Mouse (Mus musculus): ENCODE data around the gene Cyp26b1.

Cyp26b1 gene

DNA sequence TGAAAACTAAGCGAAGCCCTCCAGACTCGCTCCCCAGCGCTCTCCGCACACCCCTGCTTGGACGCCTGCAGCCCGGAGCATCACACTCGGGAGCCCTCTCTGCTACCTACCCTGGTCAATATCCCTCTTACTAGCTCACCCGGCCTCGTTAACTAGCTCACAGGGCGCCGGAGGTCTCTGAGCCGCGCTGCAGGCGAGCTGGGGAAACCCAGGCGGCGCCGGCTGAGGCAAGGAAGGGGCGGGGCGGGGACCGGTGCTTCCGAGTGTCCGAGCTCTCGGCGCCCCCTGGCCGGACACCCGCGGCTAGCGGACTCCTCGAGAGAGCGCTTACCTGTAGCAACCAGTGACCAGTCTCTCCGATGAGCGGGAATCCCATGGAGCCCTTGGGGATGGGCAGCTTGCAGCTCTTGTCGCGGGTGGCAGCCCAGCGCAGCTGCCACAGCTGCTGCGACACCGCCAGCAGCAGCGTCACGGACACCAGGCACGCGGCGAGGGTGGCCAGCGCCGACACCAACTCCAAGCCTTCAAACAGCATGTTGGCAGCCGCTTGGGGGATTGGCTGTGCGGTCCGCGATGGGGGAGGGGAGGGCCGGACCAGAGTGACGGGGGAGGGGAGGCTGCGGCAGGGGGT lies 6.1 kb downstream of the Cyp26b1 start:
- peak; percentile 59 for DNase-seq (ENCODE audit: low read depth, low spot score)

DNA sequence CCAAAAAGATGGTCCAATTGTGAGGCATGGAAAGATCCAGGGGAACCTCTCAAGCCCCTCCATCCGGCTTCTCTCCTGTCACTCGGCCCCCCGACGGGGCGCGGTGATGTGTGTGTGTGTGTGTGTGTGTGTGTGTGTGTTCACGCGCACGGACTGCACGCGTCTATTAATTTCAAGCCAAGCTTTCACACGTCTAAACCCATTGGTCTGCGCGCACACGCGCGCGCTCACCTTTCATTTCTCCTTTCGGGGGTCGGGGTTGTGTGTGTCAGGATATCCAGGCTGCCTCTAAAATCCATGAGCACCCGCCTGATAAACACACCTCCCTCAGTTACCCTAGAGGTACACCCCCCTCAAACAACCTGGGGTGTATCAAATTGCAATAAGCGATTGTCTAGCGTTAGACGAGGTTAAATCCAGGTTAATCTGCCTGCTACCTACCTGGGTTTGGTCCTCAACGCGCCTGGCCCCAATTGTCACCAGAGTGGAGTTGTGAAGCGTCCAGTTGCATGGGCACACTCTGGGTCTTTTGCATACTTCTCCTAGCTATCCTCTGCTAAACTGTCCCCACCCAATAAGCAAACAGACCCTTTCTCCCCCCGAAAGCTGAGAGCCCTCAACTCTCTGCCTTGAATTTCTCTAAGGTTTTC lies 7.0 kb downstream of the Cyp26b1 start:
- no peak for DNase-seq (ENCODE audit: low read depth, low spot score)

DNA sequence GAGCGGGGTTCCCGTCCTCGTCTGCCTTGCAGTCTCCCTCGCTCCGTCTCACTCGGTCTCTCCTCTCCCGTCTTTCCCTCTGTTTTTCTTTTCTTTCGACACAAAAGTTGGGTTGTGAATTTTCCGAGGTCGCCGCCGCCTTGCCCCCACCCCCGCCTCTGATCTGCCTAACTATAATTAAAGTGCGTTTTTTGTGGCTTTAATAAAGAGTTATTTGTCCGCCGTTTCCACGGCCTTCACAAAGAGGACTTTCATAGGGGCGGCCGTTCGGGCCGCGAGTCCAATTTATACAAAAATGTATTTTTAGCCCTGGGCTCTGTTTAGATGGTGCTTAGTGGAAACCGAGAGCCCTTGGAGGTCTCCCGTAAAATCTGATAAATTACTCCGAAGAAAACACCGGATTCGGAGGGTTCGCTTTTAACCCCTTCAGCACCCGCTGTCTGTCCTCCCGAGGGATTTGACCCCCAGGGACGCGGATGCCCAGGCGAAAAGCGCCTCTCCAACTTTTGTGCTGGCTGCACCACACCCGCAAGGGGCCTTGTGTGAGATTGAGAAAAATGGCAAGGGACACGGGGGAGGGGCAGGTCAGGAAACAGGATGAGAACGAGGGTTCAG lies 7.9 kb downstream of the Cyp26b1 start:
- no peak for DNase-seq (ENCODE audit: low read depth, low spot score)

DNA sequence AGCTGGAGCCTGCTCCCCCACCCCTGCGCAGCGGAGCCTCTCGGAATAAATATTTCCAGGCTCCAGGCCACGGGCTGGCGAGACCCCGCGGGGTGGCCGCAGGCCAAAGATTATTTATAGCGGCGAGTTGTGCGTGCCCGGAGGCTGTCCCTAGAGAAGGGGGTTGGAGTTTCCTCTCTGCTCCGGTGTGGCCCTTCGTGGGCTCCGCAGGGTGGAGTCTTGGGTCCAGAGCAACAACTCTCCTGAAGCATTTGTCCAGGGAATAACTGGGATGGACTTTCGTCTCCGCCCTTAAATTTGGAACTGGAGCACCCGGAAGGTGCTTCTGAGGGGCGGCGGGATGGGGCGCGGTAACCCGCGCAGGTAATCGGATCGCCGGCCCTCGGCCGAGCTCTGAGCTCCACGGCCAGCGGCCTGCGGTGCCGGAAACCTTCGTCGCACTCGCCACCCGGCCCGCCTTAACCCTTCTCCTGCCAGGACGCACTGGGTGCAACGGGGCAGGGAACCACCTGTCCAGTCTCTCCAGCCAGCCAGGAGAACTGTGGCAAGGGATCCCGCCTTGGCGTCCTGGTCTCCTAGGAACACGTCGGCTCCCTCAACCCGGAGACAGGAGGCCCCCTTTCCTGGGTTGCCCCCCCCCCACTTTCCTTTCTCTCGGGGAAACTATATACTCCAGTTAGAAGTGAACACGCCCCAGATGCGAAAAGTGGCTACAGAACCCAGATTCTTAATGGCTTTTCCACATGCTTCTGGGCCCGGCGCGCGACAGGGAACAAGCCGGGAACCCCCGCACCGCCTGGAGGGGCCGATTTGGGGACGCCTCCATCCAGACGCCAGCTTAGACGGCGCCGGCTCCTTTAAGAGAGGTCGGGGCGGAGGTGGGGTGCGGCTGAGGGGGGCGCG lies 8.7 kb downstream of the Cyp26b1 start:
- DNase-seq (ENCODE audit: low read depth, low spot score) = no peak

DNA sequence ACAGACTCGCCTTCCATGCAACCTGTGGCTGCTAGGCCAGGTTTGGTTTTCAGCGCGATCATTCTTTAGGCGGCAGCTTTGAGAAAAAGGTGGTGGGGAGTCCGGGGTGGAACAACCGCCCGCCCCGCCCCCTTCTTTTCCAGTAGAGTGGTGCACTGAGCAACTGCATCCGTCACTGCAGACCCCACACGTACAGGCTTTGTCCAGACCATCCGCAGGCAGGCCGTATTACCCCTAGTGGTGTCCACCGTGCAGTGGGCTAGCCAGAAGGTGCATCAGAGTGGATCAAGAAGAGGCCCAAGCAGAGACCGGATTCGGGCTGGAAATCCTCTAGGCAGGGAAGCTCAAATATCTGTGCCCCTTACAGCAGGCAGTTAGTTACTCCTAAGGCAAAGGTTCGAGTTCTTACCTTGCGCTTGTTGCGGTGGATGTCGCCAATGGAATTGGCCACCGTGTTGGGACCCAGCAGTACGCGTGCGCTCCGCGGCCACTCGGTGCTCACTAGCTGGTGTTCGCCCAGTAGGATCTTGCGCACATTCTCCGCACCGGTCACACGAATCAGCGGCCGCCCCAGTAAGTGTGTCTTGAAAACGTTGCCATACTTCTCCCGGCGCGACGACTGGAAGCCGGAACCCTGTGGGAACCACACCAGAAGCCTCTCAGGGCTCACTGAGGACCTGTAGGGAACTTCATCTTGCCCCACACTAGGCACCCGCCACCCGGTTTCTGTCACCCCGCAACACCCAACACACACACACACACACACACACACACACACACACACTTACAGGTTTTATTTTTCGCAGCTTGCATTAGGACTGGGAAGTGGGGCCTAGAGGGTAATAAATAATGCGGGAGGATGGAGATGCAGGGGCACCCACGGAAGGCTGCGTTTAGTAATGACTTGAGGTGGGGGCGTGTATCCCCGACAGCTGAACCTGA lies 9.6 kb downstream of the Cyp26b1 start:
- no peak for DNase-seq (ENCODE audit: low read depth, low spot score)

DNA sequence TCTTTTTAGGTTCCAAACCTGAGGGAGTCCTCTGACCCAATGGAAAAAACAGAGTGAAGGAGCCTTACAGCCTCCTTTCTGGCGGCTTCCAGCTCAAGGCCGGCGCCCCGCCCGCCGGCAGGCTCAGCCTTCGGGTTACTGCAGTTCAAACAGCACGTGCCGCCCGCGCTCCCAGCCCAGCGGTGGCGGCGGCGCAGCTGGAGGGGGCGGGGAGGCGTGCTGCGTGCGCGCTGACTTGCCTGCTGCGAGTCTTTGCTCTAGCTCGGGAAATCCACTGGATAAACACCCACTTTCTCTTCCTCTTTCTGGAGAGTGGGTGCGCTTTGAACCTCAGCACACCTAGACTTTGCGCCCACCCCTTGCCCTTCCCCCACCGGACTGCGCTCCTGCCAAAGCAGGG lies 10.3 kb downstream of the Cyp26b1 start:
- peak; percentile 67 for DNase-seq (ENCODE audit: low read depth, low spot score)

DNA sequence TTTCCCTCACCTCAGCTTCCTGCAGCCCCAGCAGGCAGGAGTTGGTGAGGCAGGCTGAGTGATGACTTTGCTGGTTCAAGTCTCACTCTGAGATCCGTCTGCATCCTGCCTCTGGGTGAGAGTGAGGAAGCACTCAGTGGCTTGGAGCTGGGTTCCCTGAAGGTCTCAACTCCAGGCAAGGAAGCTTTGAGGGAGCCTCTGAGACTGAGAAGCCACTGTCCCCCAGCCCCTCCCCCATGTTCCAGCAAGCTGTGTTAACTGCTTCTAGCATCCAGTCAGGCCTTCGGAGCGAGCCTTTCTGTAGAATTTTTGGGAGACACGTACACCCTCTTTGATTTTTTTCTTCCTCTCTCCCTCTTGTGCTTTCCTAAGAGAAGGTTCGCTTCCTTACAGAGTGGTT lies 10.9 kb downstream of the Cyp26b1 start:
- no peak for DNase-seq (ENCODE audit: low read depth, low spot score)

DNA sequence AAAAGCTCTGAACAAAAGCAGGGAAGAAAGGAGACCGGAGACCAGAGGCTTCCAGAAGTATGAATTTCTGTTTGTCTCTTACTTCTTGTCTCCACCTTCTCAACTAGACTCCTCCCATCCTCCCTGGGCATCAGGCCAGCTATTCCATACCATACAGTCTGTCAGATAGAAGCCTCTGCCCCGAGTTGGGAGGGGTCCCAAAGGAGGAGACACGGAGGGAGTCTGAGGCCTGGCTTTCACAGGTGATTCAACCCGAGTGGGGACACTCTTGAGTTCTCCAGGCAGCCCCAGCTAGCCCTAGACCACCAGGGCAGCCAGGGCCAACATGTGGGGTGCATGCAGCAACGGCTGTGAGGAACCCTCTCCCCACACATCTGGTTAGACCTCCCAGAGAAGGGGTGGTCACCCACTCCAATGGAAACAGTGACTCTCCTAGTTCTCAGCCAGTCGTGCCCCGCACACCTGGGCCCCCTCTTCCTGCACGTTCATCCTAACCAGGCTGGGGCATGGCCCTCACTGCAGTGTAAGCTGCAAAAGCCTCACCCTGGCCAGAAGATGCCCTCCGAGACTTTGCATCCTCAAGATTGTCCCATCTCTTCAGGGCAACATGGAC lies 11.8 kb downstream of the Cyp26b1 start:
- no peak for DNase-seq (ENCODE audit: low read depth, low spot score)

DNA sequence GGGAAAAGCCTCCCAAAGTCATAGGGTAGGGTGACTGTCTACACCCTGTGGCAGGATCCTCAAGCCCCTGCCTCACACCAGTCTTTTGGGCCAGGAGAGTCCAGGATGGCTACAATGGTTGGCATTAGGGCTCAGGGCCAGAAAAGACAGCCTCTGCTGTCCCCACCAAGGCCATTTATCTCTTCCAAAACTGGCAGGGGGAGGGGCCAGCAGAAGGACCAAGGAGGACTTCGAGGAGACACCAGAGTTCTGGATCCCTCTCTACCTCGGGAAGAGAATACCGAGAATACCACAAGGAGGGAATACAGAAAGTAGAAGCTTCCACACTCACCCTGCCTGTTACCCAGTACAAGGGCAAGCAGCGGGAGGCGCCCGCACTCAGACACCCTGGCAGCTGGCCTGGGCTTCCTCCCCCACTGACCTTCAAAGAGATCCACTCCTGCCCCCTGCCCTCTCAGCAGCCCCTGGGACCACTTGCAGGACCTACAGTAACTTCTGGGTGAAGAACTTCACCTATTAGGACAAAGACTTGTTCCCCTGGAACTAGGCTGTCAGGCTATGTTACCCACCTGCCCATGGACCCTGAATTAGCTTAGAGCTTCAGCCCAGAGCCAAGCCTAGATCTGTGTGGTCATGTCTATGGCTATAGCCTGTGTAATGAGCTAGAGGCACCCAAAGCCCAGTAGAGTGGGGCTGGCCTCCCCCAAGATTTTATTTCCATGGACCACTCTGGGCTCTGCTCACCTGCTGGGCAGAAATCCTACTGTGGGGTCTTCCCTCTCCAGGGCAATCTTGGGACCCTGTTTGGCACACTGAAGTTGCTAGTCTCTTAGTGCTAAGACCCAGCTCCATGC lies 12.5 kb downstream of the Cyp26b1 start:
- no peak for DNase-seq (ENCODE audit: low read depth, low spot score)

DNA sequence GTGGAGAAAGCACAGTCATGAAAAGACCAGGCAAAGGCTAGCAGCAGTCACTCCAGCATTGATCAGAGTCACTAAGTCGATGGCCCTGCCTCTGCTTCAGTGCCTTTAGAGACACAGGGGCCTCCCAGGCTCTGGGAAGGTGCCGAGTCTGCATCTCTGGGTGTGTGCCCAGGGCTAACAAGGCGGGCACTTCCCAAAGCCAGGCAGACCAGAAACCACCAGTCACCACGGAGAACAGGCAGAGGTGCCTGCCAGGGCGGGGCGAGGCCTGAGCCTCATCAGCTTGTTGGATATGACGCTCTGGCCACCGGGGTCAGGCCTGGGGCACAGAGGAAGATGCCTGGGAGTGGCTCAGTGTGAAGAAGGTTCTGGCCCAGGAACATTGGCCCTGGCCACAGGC lies 14.2 kb downstream of the Cyp26b1 start:
- DNase-seq (ENCODE audit: low read depth, low spot score) = no peak

DNA sequence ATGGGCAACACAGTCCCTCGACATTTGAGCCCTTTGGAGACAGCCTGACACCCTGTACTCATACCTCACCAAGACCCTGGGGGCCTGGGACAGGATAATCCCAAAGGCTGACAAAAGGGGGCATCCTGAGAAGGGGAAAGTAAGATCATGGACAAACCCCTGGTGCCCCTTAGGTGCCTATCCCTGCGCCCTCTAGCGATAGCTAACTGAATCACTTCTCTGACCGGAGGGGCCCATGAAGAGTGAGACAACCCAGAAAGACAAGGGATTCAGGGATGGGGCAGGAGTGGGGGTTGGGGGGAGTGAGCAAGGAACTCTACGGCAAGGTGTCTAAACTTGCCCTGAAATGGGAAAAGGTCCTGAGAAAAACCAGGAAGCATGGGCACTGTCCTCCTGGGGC lies 14.8 kb downstream of the Cyp26b1 start:
- peak; percentile 10 for DNase-seq (ENCODE audit: low read depth, low spot score)

DNA sequence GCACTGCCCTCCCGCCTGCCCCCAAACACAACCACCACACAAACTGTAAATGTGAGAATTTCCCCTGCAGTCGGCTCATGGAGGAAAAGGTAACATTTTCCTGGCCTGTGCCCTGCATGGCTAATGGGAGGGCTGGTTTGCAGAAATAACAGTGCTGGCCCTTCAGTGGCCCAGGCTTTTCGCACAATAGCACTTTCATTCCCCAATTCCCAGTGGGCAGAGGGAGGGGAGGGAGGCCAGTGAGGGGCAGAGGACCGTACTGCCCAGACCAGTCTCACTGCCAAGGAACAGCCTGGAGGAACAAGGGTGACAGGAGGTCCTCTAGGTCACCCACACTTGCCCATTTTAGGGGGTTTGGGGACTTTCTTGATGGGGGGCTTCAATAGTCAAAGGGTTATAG lies 15.8 kb downstream of the Cyp26b1 start:
- no peak for DNase-seq (ENCODE audit: low read depth, low spot score)

DNA sequence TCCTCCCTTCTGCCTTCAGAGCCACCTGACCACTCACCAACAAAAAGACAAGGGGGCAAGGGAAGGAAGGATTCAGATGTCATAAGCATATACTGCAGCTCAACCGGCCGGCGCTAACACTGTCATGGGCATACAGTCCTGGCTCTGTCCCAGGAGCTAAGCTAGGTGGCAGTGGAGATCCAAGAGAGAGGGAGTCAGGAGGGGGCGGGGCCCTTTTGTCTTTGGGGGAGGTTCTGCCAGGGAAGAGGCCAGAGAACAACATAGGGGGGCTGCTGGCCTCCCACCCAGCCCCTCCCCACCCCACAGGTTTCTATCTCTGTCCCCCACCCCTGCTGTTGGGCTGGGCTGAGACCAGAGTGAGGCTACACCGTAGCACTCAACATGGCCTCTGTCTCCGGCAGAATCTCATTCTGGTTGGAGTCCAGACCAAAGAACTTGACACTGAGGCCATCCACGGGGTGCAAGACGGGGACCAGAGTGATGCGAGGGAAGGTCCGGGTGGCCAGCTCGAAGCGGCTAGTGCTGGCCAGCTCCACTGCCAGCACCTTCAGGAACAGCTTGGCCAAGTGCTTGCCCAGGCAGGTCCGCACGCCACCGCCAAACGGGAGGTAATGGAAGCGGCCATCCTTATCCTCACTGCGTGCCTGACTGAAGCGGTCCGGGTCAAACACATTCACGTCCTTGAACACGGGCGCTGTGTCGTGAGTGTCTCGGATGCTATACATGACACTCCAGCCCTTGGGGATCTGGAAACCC lies 19.6 kb downstream of the Cyp26b1 start:
- no peak for DNase-seq (ENCODE audit: low read depth, low spot score)

DNA sequence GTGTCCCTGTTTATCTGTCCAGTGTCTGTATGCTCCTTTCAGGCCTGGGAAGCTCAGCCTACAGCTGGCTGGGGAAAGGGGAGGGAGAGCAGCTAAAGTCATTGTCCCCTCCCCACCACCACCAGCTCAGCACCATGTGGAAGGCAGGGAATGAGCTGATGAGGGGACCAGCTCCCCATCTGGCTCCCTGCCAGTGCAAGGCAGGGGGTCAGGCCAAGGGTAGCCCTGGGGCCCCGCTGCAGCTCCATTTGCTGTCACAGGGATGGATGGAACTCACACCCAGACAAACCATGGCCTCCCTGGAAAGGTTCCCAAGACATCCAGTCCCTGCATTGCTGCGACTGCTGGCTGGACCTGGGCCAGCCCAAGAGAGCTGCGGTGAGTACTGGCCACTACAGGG lies 23.7 kb downstream of the Cyp26b1 start:
- no peak for DNase-seq (ENCODE audit: low read depth, low spot score)

DNA sequence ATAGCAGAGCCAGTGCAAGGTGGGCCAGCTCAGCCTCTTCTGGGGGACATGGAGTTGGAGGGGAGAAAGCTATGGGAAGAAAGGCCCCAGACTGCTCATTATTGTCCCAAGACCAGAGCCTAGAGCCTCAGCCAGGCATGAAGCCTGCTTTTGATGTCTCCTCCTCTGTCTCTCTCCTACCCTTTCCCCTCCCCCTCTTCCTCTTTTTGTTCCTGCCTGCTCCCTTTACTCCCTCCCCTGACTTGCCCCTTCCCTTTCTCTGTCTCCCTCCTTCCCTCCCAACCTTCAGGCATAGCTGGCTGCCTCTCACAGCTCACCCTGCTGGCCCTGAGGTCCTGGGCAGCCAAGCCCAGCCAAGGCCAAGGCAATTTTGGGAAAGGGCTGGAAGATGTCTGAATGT lies 24.1 kb downstream of the Cyp26b1 start:
- DNase-seq (ENCODE audit: low read depth, low spot score) = no peak

DNA sequence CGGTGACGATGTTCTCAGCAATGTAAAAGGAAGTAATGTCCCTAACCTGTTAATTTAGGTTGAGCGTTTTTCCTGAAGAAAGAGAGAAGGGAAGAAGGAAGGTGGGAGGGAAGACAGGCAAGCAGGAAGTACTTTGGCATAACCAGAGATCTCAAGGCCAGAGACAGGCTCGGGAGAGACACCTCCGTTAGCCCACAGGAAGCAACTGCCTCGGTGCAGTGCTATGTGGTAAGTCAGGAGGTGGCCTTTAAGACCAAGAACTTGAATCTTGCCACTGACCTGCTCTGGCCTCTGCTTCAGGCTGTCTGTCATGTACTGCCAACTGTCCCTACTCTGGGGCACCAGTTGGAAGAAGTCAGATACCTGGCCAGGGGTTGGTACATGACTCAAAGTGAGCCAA lies 24.8 kb downstream of the Cyp26b1 start:
- DNase-seq (ENCODE audit: low read depth, low spot score) = no peak

DNA sequence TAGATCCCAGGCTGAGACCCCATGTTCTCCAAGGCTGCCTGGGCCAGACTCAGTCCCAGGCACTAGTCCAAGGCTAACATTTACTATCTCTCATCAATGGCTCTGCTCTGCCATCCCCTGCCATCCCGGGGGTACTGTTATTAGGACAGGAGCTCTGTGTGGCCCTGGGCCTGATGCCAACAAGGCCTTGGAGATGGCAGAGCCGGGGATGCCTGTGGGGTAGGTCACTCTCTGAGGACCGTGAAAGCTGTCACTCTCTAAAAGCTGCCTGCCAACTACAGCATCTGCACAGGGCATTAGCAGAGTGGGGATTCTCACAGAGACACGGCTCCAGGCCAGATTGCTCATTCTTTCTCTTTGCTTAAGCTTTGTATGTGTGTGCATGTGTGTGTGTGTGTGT lies 26.0 kb downstream of the Cyp26b1 start:
- no peak for DNase-seq (ENCODE audit: low read depth, low spot score)

DNA sequence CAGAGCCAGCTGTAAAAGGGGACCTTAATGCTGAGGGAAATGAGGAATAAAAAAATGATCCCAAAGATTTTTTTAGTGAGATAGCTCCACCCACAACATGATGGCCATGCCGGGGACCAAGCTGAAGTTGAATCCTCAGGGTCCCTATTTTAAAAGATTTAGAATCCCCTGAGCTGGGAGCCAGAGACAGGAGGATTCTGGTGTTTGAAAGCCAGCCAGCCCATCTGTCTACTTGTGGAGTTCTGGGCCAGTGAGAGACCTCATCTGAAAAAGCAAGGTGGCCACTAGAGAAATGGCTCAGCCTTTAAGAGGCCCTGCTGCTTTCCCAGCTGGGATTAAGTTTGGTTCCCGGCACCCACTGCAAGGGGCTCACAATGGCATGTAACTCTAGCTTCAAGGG lies 26.9 kb downstream of the Cyp26b1 start:
- DNase-seq (ENCODE audit: low read depth, low spot score) = no peak

DNA sequence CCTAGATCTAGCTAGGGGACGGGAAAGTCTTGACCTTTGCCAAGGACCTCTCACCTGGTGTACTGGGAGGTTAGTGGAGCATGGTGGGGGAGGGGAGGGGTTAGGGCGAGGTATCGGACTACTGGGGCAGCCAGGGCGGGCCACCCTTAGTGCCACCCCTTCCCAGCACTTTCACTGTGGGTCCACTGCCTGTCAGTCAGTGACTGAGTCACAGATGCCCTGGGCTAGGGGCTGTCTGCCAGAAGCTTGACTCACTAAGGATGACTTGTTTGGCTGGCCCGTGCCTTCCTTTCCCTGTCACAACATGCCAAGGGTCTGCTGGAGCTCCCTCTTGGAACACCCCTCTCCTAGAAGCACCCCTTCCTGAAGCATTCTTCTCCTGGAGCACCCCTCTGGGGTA lies 28.5 kb downstream of the Cyp26b1 start:
- no peak for DNase-seq (ENCODE audit: low read depth, low spot score)

Data from A20 (cell line).